8 mouse cellular contexts compared by ENCODE assay signal in genomic region chr4:101263968-101264740, GRCm38 (mm10). TPM values are rescaled to one million over a fixed set of nuclear protein-coding genes. Genes with fewer than 3 reads are reported as not detected.
DNase-seq lines count a peak whose midpoint lies in the region; ATAC-seq and TF ChIP-seq lines count a peak whose summit lies in the region.

No protein-coding gene starts in this region.

- DNase-seq in adrenal gland, postnatal 10 days = peak; percentile 31
- no peak for DNase-seq in adrenal gland, adult 8-10 months
- DNase-seq in lung, embryonic 14.5 days = no peak
- no peak for DNase-seq in lung, postnatal 25 days (ENCODE audit: low spot score)
- DNase-seq in forebrain, embryonic 11.5 days (ENCODE audit: low spot score) = peak; percentile 75
- no peak for DNase-seq in limb, embryonic 14.5 days (ENCODE audit: low spot score)
- DNase-seq in neural tube, embryonic 11.5 days (ENCODE audit: low spot score) = no peak
- no peak for DNase-seq in gastrocnemius, adult 8-10 months (ENCODE audit: low spot score in 2 of 2)

- H3K36me3 ChIP-seq in lung, embryonic 14.5 days (ENCODE audit: insufficient read depth) = no peaks in the 10 kb centered on the region
- H3K36me3 ChIP-seq in forebrain, embryonic 11.5 days (ENCODE audit: control insufficient read depth, insufficient read depth, low read length) = no peaks in the 10 kb centered on the region
- no peaks in the 10 kb centered on the region for H3K36me3 ChIP-seq in limb, embryonic 14.5 days (ENCODE audit: control insufficient read depth, insufficient read depth, low read length)
- H3K36me3 ChIP-seq in neural tube, embryonic 11.5 days (ENCODE audit: control insufficient read depth, insufficient read depth, low read length) = no peaks in the 10 kb centered on the region

- no peaks in the 10 kb centered on the region for H3K9me3 ChIP-seq in lung, embryonic 14.5 days (ENCODE audit: low read depth, low read length)
- H3K9me3 ChIP-seq in forebrain, embryonic 11.5 days (ENCODE audit: control insufficient read depth, low read length) = no peaks in the 10 kb centered on the region
- no peaks in the 10 kb centered on the region for H3K9me3 ChIP-seq in limb, embryonic 14.5 days (ENCODE audit: control insufficient read depth, low read length)
- no peaks in the 10 kb centered on the region for H3K9me3 ChIP-seq in neural tube, embryonic 11.5 days (ENCODE audit: control insufficient read depth, low read length)

- H3K4me1 ChIP-seq in lung, embryonic 14.5 days (ENCODE audit: insufficient read depth) = no peaks in the 10 kb centered on the region; the same call in none of the 2 replicates
- no peaks in the 10 kb centered on the region for H3K4me1 ChIP-seq in forebrain, embryonic 11.5 days (replicated peaks; ENCODE audit: control insufficient read depth, insufficient read depth, low read length)
- H3K4me1 ChIP-seq in limb, embryonic 14.5 days (ENCODE audit: control insufficient read depth, insufficient read depth, low read length) = peaks cover 9% of the 10 kb centered on the region; the same call in 1 of the 2 replicates
- 0 out of 2 replicates have a peak, but pooled peaks cover 3% of the 10 kb centered on the region for H3K4me1 ChIP-seq in neural tube, embryonic 11.5 days (ENCODE audit: control insufficient read depth, insufficient read depth, low read length)

- H3K27me3 ChIP-seq in lung, embryonic 14.5 days (ENCODE audit: insufficient read depth, low read length) = no peaks in the 10 kb centered on the region
- no peaks in the 10 kb centered on the region; the same call in 1 of the 2 replicates for H3K27me3 ChIP-seq in forebrain, embryonic 11.5 days (ENCODE audit: control insufficient read depth, insufficient read depth, low read length)
- H3K27me3 ChIP-seq in limb, embryonic 14.5 days (ENCODE audit: control insufficient read depth, insufficient read depth, low read length) = no peaks in the 10 kb centered on the region
- H3K27me3 ChIP-seq in neural tube, embryonic 11.5 days (ENCODE audit: control insufficient read depth, insufficient read depth, low read length) = no peaks in the 10 kb centered on the region

- peak overlapping the region; percentile 94 for H3K4me3 ChIP-seq in lung, embryonic 14.5 days (ENCODE audit: low read depth, low read length)
- peak overlapping the region; percentile 92 for H3K4me3 ChIP-seq in forebrain, embryonic 11.5 days (ENCODE audit: low read depth, low read length)
- peak overlapping the region; percentile 100 for H3K4me3 ChIP-seq in limb, embryonic 14.5 days (replicated peaks; ENCODE audit: low read length)
- peak overlapping the region; percentile 94 for H3K4me3 ChIP-seq in neural tube, embryonic 11.5 days (ENCODE audit: low read depth, low read length)

- ATAC-seq in lung, embryonic 14.5 days (ENCODE audit: insufficient read depth) = peak; percentile 18
- ATAC-seq in forebrain, embryonic 11.5 days (replicated peaks; ENCODE audit: low FRiP score) = no peak; the same call in 1 of the 2 replicates
- peak; percentile 20; the same call in 1 of the 2 replicates for ATAC-seq in limb, embryonic 14.5 days (ENCODE audit: low FRiP score, low read depth)
- ATAC-seq in neural tube, embryonic 11.5 days (ENCODE audit: insufficient read depth, low FRiP score, low TSS enrichment) = peak; percentile 39; the same call in 1 of the 2 replicates

- H3K9ac ChIP-seq in lung, embryonic 14.5 days = peak overlapping the region; percentile 94
- H3K9ac ChIP-seq in forebrain, embryonic 11.5 days (ENCODE audit: low read length) = peak overlapping the region; percentile 83
- H3K9ac ChIP-seq in limb, embryonic 14.5 days (ENCODE audit: low read depth, low read length, severe bottlenecking) = peak overlapping the region; percentile 92
- H3K9ac ChIP-seq in neural tube, embryonic 11.5 days (ENCODE audit: low read length) = peak overlapping the region; percentile 86

- 7% methylated on average over 26 of the region's 26 CpGs for WGBS in lung, embryonic 14.5 days
- WGBS in forebrain, embryonic 11.5 days = 8% methylated on average over 26 of the region's 26 CpGs
- WGBS in limb, embryonic 14.5 days = 5% methylated on average over 26 of the region's 26 CpGs
- 6% methylated on average over 26 of the region's 26 CpGs for WGBS in neural tube, embryonic 11.5 days

- no peak for TF ChIP-seq CTCF in lung, embryonic 14.5 days (IDR thresholded peaks at IDR 0.05; ENCODE audit: low read depth)

- no peak for TF ChIP-seq POLR2A in limb, embryonic 14.5 days (IDR thresholded peaks at IDR 0.05; ENCODE audit: borderline replicate concordance, extremely low read depth, insufficient read depth, insufficient read length)

- H3K4me2 ChIP-seq in lung, embryonic 14.5 days = peak overlapping the region; percentile 87
- H3K4me2 ChIP-seq in forebrain, embryonic 11.5 days (ENCODE audit: low read depth, low read length, severe bottlenecking) = peak overlapping the region; percentile 86
- H3K4me2 ChIP-seq in limb, embryonic 14.5 days (replicated peaks; ENCODE audit: low read depth, low read length, severe bottlenecking) = peak overlapping the region; percentile 86
- H3K4me2 ChIP-seq in neural tube, embryonic 11.5 days (ENCODE audit: low read depth) = peak overlapping the region; percentile 67

- peak overlapping the region; percentile 92 for H3K27ac ChIP-seq in lung, embryonic 14.5 days (ENCODE audit: low read depth)
- H3K27ac ChIP-seq in forebrain, embryonic 11.5 days (ENCODE audit: low read depth, low read length) = no peak overlapping the region
- peak overlapping the region; percentile 87; the same call in 1 of the 2 replicates for H3K27ac ChIP-seq in limb, embryonic 14.5 days (replicated peaks; ENCODE audit: low read depth, low read length)
- H3K27ac ChIP-seq in neural tube, embryonic 11.5 days (ENCODE audit: low read depth, low read length) = peak overlapping the region; percentile 81; the same call in 1 of the 2 replicates

RNA-seq across cellular contexts. Expression of gene Jak1, which starts 0.9 kb away (rescaled TPM):
- 100 to 1,000 TPM in 1 of 2 experiments, 10 to 100 TPM in 1; 96.0 to 103 TPM for total RNA-seq in adrenal gland, postnatal 10 days (2021)
- total RNA-seq in adrenal gland, adult 8-10 months (2022) = 100 to 1,000 TPM; 124 to 155 (median 151) TPM
- polyA plus RNA-seq in lung, embryonic 14.5 days (2014; fragmentation: Nextera tagmentation; extraction: Ambion mirVana) = 85.0 and 85.5 TPM in 2 replicates
- polyA plus RNA-seq in forebrain, embryonic 11.5 days (2014; fragmentation: Nextera tagmentation; extraction: Ambion mirVana) = 46.6 and 46.7 TPM in 2 replicates
- polyA plus RNA-seq in limb, embryonic 14.5 days (2012; rRNA removed) = 50.0 and 59.7 TPM in 2 replicates
- 105 and 111 TPM in 2 replicates for polyA plus RNA-seq in limb, embryonic 14.5 days (2014; fragmentation: Nextera tagmentation; extraction: Ambion mirVana)
- polyA plus RNA-seq in neural tube, embryonic 11.5 days (2014; fragmentation: Nextera tagmentation; extraction: Ambion mirVana) = 61.3 and 63.4 TPM in 2 replicates
- 100 to 1,000 TPM in 3 of 4 experiments, 10 to 100 TPM in 1; 92.6 to 112 (median 104) TPM for total RNA-seq in gastrocnemius, adult 8-10 months (2022)

Comparison
In these comparisons a context has a peak if more than half of its experiments do, and no peak if none do; other contexts are left out.
1. DNase-seq: peak in adrenal gland, postnatal 10 days (single experiment) and forebrain, embryonic 11.5 days (single experiment); none in adrenal gland, adult 8-10 months (single experiment), lung, embryonic 14.5 days (single experiment), lung, postnatal 25 days (single experiment), limb, embryonic 14.5 days (single experiment), neural tube, embryonic 11.5 days (single experiment) and gastrocnemius, adult 8-10 months (0 of 2).
2. Peak in every context shown above with its lines, with median percentiles within 50 percentile points of each other: H3K4me2 ChIP-seq, H3K4me3 ChIP-seq and H3K9ac ChIP-seq.